Mouse (Mus musculus): Measurements from ENCODE around the gene Proser2. TPM values are rescaled to one million over a fixed set of nuclear protein-coding genes. Genes with fewer than 3 reads are reported as not detected.

Gene Proser2
- polyA plus RNA-seq, 1 experiment from 2014 or later = 6.2 TPM

- H3K4me1 ChIP-seq (replicated peaks; ENCODE audit: control insufficient read depth, insufficient read depth, low read length) = no peaks in the 10 kb centered on the region
- ATAC-seq (ENCODE audit: low FRiP score) (no peak), DNase-seq (ENCODE audit: low spot score) (no peak)
- no peak overlapping the region for H3K9ac ChIP-seq
- H3K4me2 ChIP-seq (replicated peaks) = no peak overlapping the region
- H3K27ac ChIP-seq = no peak overlapping the region
- 71% methylated on average over 6 of the region's 6 CpGs for WGBS
- H3K9me3 ChIP-seq (ENCODE audit: control insufficient read depth, low read length) = no peaks in the 10 kb centered on the region
- H3K4me3 ChIP-seq (replicated peaks; ENCODE audit: low read length) = no peak overlapping the region
- no peaks in the 10 kb centered on the region for H3K27me3 ChIP-seq (ENCODE audit: control insufficient read depth, insufficient read depth, low read length)
- no peaks in the 10 kb centered on the region for H3K36me3 ChIP-seq (replicated peaks; ENCODE audit: control insufficient read depth, insufficient read depth)
These were observed 32.5 kb upstream of the Proser2 start for GRCm38 (mm10) chr2:6162366-6163040.

- DNase-seq (ENCODE audit: low spot score) (no peak), ATAC-seq (ENCODE audit: low FRiP score) (no peak)
- H3K9ac ChIP-seq = no peak overlapping the region
- H3K4me2 ChIP-seq (replicated peaks) = no peak overlapping the region
- 47% methylated on average over 2 of the region's 2 CpGs for WGBS
- H3K9me3 ChIP-seq (ENCODE audit: control insufficient read depth, low read length) = no peaks in the 10 kb centered on the region
- no peaks in the 10 kb centered on the region for H3K4me1 ChIP-seq (replicated peaks; ENCODE audit: control insufficient read depth, insufficient read depth, low read length)
- no peak overlapping the region for H3K27ac ChIP-seq
- H3K4me3 ChIP-seq (replicated peaks; ENCODE audit: low read length) = no peak overlapping the region
- H3K27me3 ChIP-seq (ENCODE audit: control insufficient read depth, insufficient read depth, low read length) = no peaks in the 10 kb centered on the region
- no peaks in the 10 kb centered on the region for H3K36me3 ChIP-seq (replicated peaks; ENCODE audit: control insufficient read depth, insufficient read depth)
These were observed 29.7 kb upstream of the Proser2 start for GRCm38 (mm10) chr2:6159735-6160134.

- DNase-seq (ENCODE audit: low spot score) = no peak
- Histone ChIP-seq H3K27me3 (ENCODE audit: control insufficient read depth, insufficient read depth, low read length) (no peaks in the 10 kb centered on the region), H3K9me3 (ENCODE audit: control insufficient read depth, low read length) (no peaks in the 10 kb centered on the region), H3K4me3 (replicated peaks; ENCODE audit: low read length) (no peak overlapping the region), H3K4me1 (replicated peaks; ENCODE audit: control insufficient read depth, insufficient read depth, low read length) (no peaks in the 10 kb centered on the region), H3K4me2 (replicated peaks) (no peak overlapping the region), H3K9ac (no peak overlapping the region), H3K27ac (no peak overlapping the region), H3K36me3 (replicated peaks; ENCODE audit: control insufficient read depth, insufficient read depth) (no peaks in the 10 kb centered on the region)
- 86% methylated on average over 9 of the region's 9 CpGs for WGBS
- no peak for ATAC-seq (ENCODE audit: low FRiP score)
These were observed 29.2 kb upstream of the Proser2 start for GRCm38 (mm10) chr2:6159219-6159618.

- H3K9me3 ChIP-seq (ENCODE audit: control insufficient read depth, low read length) = no peaks in the 10 kb centered on the region
- no peak overlapping the region for H3K9ac ChIP-seq
- no peak overlapping the region for H3K27ac ChIP-seq
- H3K4me2 ChIP-seq (replicated peaks) = no peak overlapping the region
- DNase-seq (ENCODE audit: low spot score) (no peak), ATAC-seq (ENCODE audit: low FRiP score) (no peak)
- H3K4me1 ChIP-seq (replicated peaks; ENCODE audit: control insufficient read depth, insufficient read depth, low read length) = no peaks in the 10 kb centered on the region
- no peak overlapping the region for H3K4me3 ChIP-seq (replicated peaks; ENCODE audit: low read length)
- 96% methylated on average over 7 of the region's 7 CpGs for WGBS
- no peaks in the 10 kb centered on the region for H3K36me3 ChIP-seq (replicated peaks; ENCODE audit: control insufficient read depth, insufficient read depth)
- no peaks in the 10 kb centered on the region for H3K27me3 ChIP-seq (ENCODE audit: control insufficient read depth, insufficient read depth, low read length)
These were observed 27.6 kb upstream of the Proser2 start for GRCm38 (mm10) chr2:6157635-6158034.

GRCm38 (mm10) chr2:6157208-6157607 is 27.2 kb upstream of the Proser2 start:
- no peak overlapping the region for H3K27ac ChIP-seq
- no peak overlapping the region for H3K4me3 ChIP-seq (replicated peaks; ENCODE audit: low read length)
- ATAC-seq (ENCODE audit: low FRiP score) = no peak
- no peaks in the 10 kb centered on the region for H3K9me3 ChIP-seq (ENCODE audit: control insufficient read depth, low read length)
- H3K4me2 ChIP-seq (replicated peaks) = no peak overlapping the region
- no peaks in the 10 kb centered on the region for H3K27me3 ChIP-seq (ENCODE audit: control insufficient read depth, insufficient read depth, low read length)
- no peaks in the 10 kb centered on the region for H3K36me3 ChIP-seq (replicated peaks; ENCODE audit: control insufficient read depth, insufficient read depth)
- 85% methylated on average over 4 of the region's 4 CpGs for WGBS
- no peaks in the 10 kb centered on the region for H3K4me1 ChIP-seq (replicated peaks; ENCODE audit: control insufficient read depth, insufficient read depth, low read length)
- DNase-seq (ENCODE audit: low spot score) = no peak
- no peak overlapping the region for H3K9ac ChIP-seq

- WGBS = 97% methylated on average over 5 of the region's 5 CpGs
These were observed 19.8 kb upstream of the Proser2 start for GRCm38 (mm10) chr2:6149801-6150200.

GRCm38 (mm10) chr2:6146901-6147300 is 16.9 kb upstream of the Proser2 start:
- no peak overlapping the region for H3K9ac ChIP-seq
- H3K4me2 ChIP-seq (replicated peaks) = no peak overlapping the region
- no peak overlapping the region for H3K27ac ChIP-seq
- H3K4me1 ChIP-seq (replicated peaks; ENCODE audit: control insufficient read depth, insufficient read depth, low read length) = no peaks in the 10 kb centered on the region
- no peaks in the 10 kb centered on the region for H3K9me3 ChIP-seq (ENCODE audit: control insufficient read depth, low read length)
- no peak overlapping the region for H3K4me3 ChIP-seq (replicated peaks; ENCODE audit: low read length)
- DNase-seq (ENCODE audit: low spot score) (no peak), ATAC-seq (ENCODE audit: low FRiP score) (no peak)
- WGBS = 88% methylated on average over 7 of the region's 7 CpGs
- no peaks in the 10 kb centered on the region for H3K27me3 ChIP-seq (ENCODE audit: control insufficient read depth, insufficient read depth, low read length)
- H3K36me3 ChIP-seq (replicated peaks; ENCODE audit: control insufficient read depth, insufficient read depth) = no peaks in the 10 kb centered on the region

More at GRCm38 (mm10) chr2:6149801-6150200, 19.8 kb upstream of the Proser2 start:
- Histone ChIP-seq H3K9me3 (ENCODE audit: control insufficient read depth, low read length) (no peaks in the 10 kb centered on the region), H3K9ac (no peak overlapping the region), H3K27me3 (ENCODE audit: control insufficient read depth, insufficient read depth, low read length) (no peaks in the 10 kb centered on the region), H3K27ac (no peak overlapping the region), H3K4me1 (replicated peaks; ENCODE audit: control insufficient read depth, insufficient read depth, low read length) (no peaks in the 10 kb centered on the region), H3K36me3 (replicated peaks; ENCODE audit: control insufficient read depth, insufficient read depth) (no peaks in the 10 kb centered on the region), H3K4me3 (replicated peaks; ENCODE audit: low read length) (no peak overlapping the region), H3K4me2 (replicated peaks) (no peak overlapping the region)
- DNase-seq (ENCODE audit: low spot score) (no peak), ATAC-seq (ENCODE audit: low FRiP score) (no peak)

- H3K27ac ChIP-seq = no peak overlapping the region
- H3K36me3 ChIP-seq (replicated peaks; ENCODE audit: control insufficient read depth, insufficient read depth) = no peaks in the 10 kb centered on the region
- WGBS = 80% methylated on average over 4 of the region's 4 CpGs
- no peak for DNase-seq (ENCODE audit: low spot score)
- H3K4me1 ChIP-seq (replicated peaks; ENCODE audit: control insufficient read depth, insufficient read depth, low read length) = no peaks in the 10 kb centered on the region
- no peak overlapping the region for H3K4me3 ChIP-seq (replicated peaks; ENCODE audit: low read length)
- no peak for ATAC-seq (ENCODE audit: low FRiP score)
- no peaks in the 10 kb centered on the region for H3K9me3 ChIP-seq (ENCODE audit: control insufficient read depth, low read length)
- H3K27me3 ChIP-seq (ENCODE audit: control insufficient read depth, insufficient read depth, low read length) = no peaks in the 10 kb centered on the region
- no peak overlapping the region for H3K9ac ChIP-seq
- no peak overlapping the region for H3K4me2 ChIP-seq (replicated peaks)
These were observed 16.2 kb upstream of the Proser2 start for GRCm38 (mm10) chr2:6146257-6146656.

- no peak for ATAC-seq (ENCODE audit: low FRiP score)
- H3K27ac ChIP-seq = no peak overlapping the region
These were observed 15.6 kb upstream of the Proser2 start for GRCm38 (mm10) chr2:6145611-6146010.

More at GRCm38 (mm10) chr2:6145611-6146010, 15.6 kb upstream of the Proser2 start:
- DNase-seq (ENCODE audit: low spot score) = no peak
- Histone ChIP-seq H3K4me1 (replicated peaks; ENCODE audit: control insufficient read depth, insufficient read depth, low read length) (no peaks in the 10 kb centered on the region), H3K4me2 (replicated peaks) (no peak overlapping the region), H3K9ac (no peak overlapping the region), H3K36me3 (replicated peaks; ENCODE audit: control insufficient read depth, insufficient read depth) (no peaks in the 10 kb centered on the region), H3K27me3 (ENCODE audit: control insufficient read depth, insufficient read depth, low read length) (no peaks in the 10 kb centered on the region), H3K9me3 (ENCODE audit: control insufficient read depth, low read length) (no peaks in the 10 kb centered on the region), H3K4me3 (replicated peaks; ENCODE audit: low read length) (no peak overlapping the region)
- WGBS = 76% methylated on average over 10 of the region's 10 CpGs

Data from hindbrain, embryonic 14.5 days (tissue).